37 mouse cellular contexts compared by ENCODE assay signal in the genomic region with DNA sequence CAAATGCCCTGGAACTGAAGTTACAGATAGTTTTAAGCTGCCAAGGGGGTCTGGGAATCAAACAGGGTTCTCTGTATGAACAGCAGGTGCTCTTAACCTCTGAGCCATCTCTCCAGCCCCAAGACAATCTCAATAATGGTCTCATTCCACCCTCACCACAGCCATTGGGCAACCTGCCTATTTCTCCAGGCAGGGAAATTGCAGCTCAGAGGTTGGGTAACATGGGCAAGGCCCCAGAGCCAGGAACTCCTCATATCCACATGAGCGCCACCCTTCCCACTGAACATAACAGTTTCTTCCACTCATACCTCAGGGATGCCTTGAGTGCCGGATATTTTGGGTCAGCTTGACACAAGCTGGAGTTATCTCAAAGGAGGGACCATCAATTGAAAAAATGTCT. TPM values are rescaled to one million over a fixed set of nuclear protein-coding genes. Genes with fewer than 3 reads are reported as not detected.
DNase-seq lines count a peak whose midpoint lies in the region; ATAC-seq and TF ChIP-seq lines count a peak whose summit lies in the region.
"Had no signal": no experiment of that assay in that cellular context is flagged by ENCODE, and none has a peak within 500 bp of the region (broad histone marks: within the 10 kb centered on the region; RNA-seq: fewer than 3 reads in every experiment).

No protein-coding gene starts in this region.

- H3K9me3 ChIP-seq in liver, embryonic 15.5 days (replicated peaks), result no peaks in the 10 kb centered on the region
- H3K9me3 ChIP-seq in liver, embryonic 11.5 days (ENCODE audit: control insufficient read depth, low read length), result no peaks in the 10 kb centered on the region
- H3K9me3 ChIP-seq: embryonic facial prominence, embryonic 13.5 days; forebrain, embryonic 13.5 days; hindbrain, embryonic 13.5 days; limb, embryonic 10.5 days; midbrain, embryonic 10.5 days had no signal

- WGBS in liver, embryonic 15.5 days (ENCODE audit: insufficient replicate concordance), result 71% methylated on average over 2 of the region's 2 CpGs
- WGBS in liver, embryonic 11.5 days, result 79% methylated on average over 2 of the region's 2 CpGs

- DNase-seq in liver, embryonic 11.5 days (ENCODE audit: low spot score), result no peak
- DNase-seq in 416B (ENCODE audit: low read depth), result peak; percentile 54
- peak; percentile 50 for DNase-seq in Patski (ENCODE audit: low read depth, low spot score)
- no peak for DNase-seq in urinary bladder, postnatal 10 days (ENCODE audit: low spot score)
- no peak for DNase-seq in layer of hippocampus, adult 9-10 months (ENCODE audit: low spot score)
- DNase-seq in ovary, postnatal 36 days (ENCODE audit: low spot score), result no peak
- DNase-seq: cerebellum, adult 8-10 months; cerebellum, postnatal 36 days; embryo, embryonic 11 days; heart, adult 2 months; kidney, adult 18-20 months; kidney, postnatal 10 days; liver; lung, embryonic 14.5 days had no signal

- no peak overlapping the region for H3K27ac ChIP-seq in liver, embryonic 15.5 days (replicated peaks)
- no peak overlapping the region for H3K27ac ChIP-seq in liver, embryonic 11.5 days (ENCODE audit: low read depth, low read length)
- H3K27ac ChIP-seq: embryonic facial prominence, embryonic 13.5 days; forebrain, embryonic 13.5 days; heart, adult 2 months; hindbrain, embryonic 13.5 days; midbrain, embryonic 10.5 days had no signal

- 0 out of 2 replicates have a peak overlapping the region, but pooled peaks have one; percentile 18 for H3K4me2 ChIP-seq in liver, embryonic 15.5 days
- H3K4me2 ChIP-seq in liver, embryonic 11.5 days, result no peak overlapping the region
- H3K4me2 ChIP-seq: embryonic facial prominence, embryonic 13.5 days; forebrain, embryonic 13.5 days; hindbrain, embryonic 13.5 days; lung, embryonic 14.5 days had no signal

- H3K4me3 ChIP-seq in liver, embryonic 15.5 days (replicated peaks), result no peak overlapping the region
- no peak overlapping the region for H3K4me3 ChIP-seq in liver, embryonic 11.5 days (ENCODE audit: low read depth, low read length)
- H3K4me3 ChIP-seq: embryonic facial prominence, embryonic 13.5 days; erythroblast, embryonic 14.5 days; forebrain, embryonic 13.5 days; heart, adult 2 months; hindbrain, embryonic 13.5 days; limb, embryonic 10.5 days; midbrain, embryonic 10.5 days had no signal

- H3K4me1 ChIP-seq in liver, embryonic 15.5 days (replicated peaks), result peaks cover 40% of the 10 kb centered on the region
- H3K4me1 ChIP-seq in liver, embryonic 11.5 days (replicated peaks; ENCODE audit: control insufficient read depth, insufficient read depth, low read length), result peaks cover 10% of the 10 kb centered on the region
- H3K4me1 ChIP-seq: forebrain, embryonic 13.5 days had no signal

- H3K27me3 ChIP-seq in liver, embryonic 15.5 days, result no peaks in the 10 kb centered on the region
- no peaks in the 10 kb centered on the region for H3K27me3 ChIP-seq in liver, embryonic 11.5 days (replicated peaks; ENCODE audit: control insufficient read depth, insufficient read depth, low read length)
- H3K27me3 ChIP-seq in Patski, result no peaks in the 10 kb centered on the region
- H3K27me3 ChIP-seq: embryonic facial prominence, embryonic 13.5 days; forebrain, embryonic 13.5 days; hindbrain, embryonic 13.5 days had no signal

- POLR2A ChIA-PET in Patski (lab: Charles Lee), result interaction anchor here (0.7 kb wide), 1 partner anchor 56 kb away, joined by 3 read pairs; no protein-coding TSS in a partner anchor

- H3K9ac ChIP-seq in liver, embryonic 15.5 days, result no peak overlapping the region
- H3K9ac ChIP-seq in liver, embryonic 11.5 days (ENCODE audit: low read depth, low read length), result no peak overlapping the region
- H3K9ac ChIP-seq: embryonic facial prominence, embryonic 13.5 days; forebrain, embryonic 13.5 days; hindbrain, embryonic 13.5 days; lung, embryonic 14.5 days had no signal

- no peak for ATAC-seq in liver, embryonic 15.5 days (ENCODE audit: insufficient read depth)
- ATAC-seq in liver, embryonic 11.5 days (replicated peaks; ENCODE audit: low FRiP score), result no peak
- peak; percentile 39 for ATAC-seq in Patski
- ATAC-seq in granulocyte monocyte progenitor cell, adult 5-6 weeks (replicated peaks; ENCODE audit: poor library complexity, severe bottlenecking), result peak; percentile 81
- ATAC-seq: activated CD4-positive, CD25-positive, alpha-beta regulatory T cell, adult 4 months; CD4-positive, CD25-positive, alpha-beta regulatory T cell, adult 4 months; forebrain, embryonic 13.5 days; inflammation-experienced regulatory T-cells, adult 6 months; midbrain, embryonic 16.5 days had no signal

- TF ChIP-seq CTCF in Patski (IDR thresholded peaks at IDR 0.05), result no peak

- CTCF ChIA-PET in Patski (lab: Charles Lee), result no interaction called here

- 0 out of 2 replicates have a peak, but pooled peaks cover 10% of the 10 kb centered on the region for H3K36me3 ChIP-seq in liver, embryonic 15.5 days (replicated peaks)
- peaks cover 2% of the 10 kb centered on the region; the same call in 1 of the 2 replicates for H3K36me3 ChIP-seq in liver, embryonic 11.5 days (ENCODE audit: control insufficient read depth, insufficient read depth, low read length)
- H3K36me3 ChIP-seq: embryonic facial prominence, embryonic 13.5 days; hindbrain, embryonic 13.5 days; limb, embryonic 10.5 days; midbrain, embryonic 10.5 days had no signal

- in situ Hi-C loops in Patski (cut with MboI; ENCODE audit: low pct_unique_long_range_greater_than_20kb), result no loop called here

RNA-seq across cellular contexts. Expression of a gene that starts 25.2 kb away (rescaled TPM):
- 9.0 and 9.1 TPM in 2 replicates for polyA plus RNA-seq in liver, embryonic 15.5 days (2015; fragmentation: Nextera tagmentation; extraction: Ambion mirVana)
- 18.6 and 19.5 TPM in 2 replicates for polyA plus RNA-seq in liver, embryonic 11.5 days (2014; fragmentation: Nextera tagmentation; extraction: Ambion mirVana)
- polyA plus RNA-seq in Patski (2021), result 25.5 TPM
- total RNA-seq in granulocyte monocyte progenitor cell, adult 5-6 weeks (2014; fragmentation: Nextera tagmentation), result 37.2 and 49.6 TPM in 2 replicates
- 72.8 and 82.4 TPM in 2 replicates for total RNA-seq in granulocyte monocyte progenitor cell, adult 5-6 weeks (2017)

RNA-seq across cellular contexts. Expression of a gene that starts 40.8 kb away (rescaled TPM):
- polyA plus RNA-seq in liver, embryonic 15.5 days (2015; fragmentation: Nextera tagmentation; extraction: Ambion mirVana), result not detected in 2 replicates
- polyA plus RNA-seq in liver, embryonic 11.5 days (2014; fragmentation: Nextera tagmentation; extraction: Ambion mirVana), result not detected in 2 replicates
- not detected for polyA plus RNA-seq in Patski (2021)
- not detected in 2 replicates for total RNA-seq in granulocyte monocyte progenitor cell, adult 5-6 weeks (2014; fragmentation: Nextera tagmentation)
- total RNA-seq in granulocyte monocyte progenitor cell, adult 5-6 weeks (2017), result not detected in 2 replicates
- total RNA-seq: gastrocnemius, adult 8-10 months; heart, adult 2 months; heart, postnatal 25 days; layer of hippocampus, postnatal 14 days had no signal
- polyA plus RNA-seq: activated CD4-positive, CD25-positive, alpha-beta regulatory T cell, adult 4 months; brain, embryonic 14.5 days; CD4-positive, CD25-positive, alpha-beta regulatory T cell, adult 4 months; embryonic facial prominence, embryonic 13.5 days; erythroblast, embryonic 14.5 days; forebrain, embryonic 13.5 days; frontal cortex, adult 2 months; heart, adult 2 months; heart, embryonic 14.5 days; hindbrain, embryonic 13.5 days; inflammation-experienced regulatory T-cells, adult 6 months; limb, embryonic 10.5 days; lung, embryonic 14.5 days; midbrain, embryonic 10.5 days; midbrain, embryonic 16.5 days; neural tube, embryonic 14.5 days; small intestine, adult 2 months; stomach, embryonic 16.5 days; thymus, postnatal 0 days; urinary bladder, adult 2 months had no signal

Comparison
In these comparisons a context has a peak if more than half of its experiments do, and no peak if none do; other contexts are left out.
1. ATAC-seq: peak in Patski (single experiment) and granulocyte monocyte progenitor cell, adult 5-6 weeks (single experiment); none in liver, embryonic 15.5 days (single experiment) and liver, embryonic 11.5 days (single experiment).
2. DNase-seq: peak in 416B (single experiment) and Patski (single experiment); none in liver, embryonic 11.5 days (single experiment), urinary bladder, postnatal 10 days (single experiment), layer of hippocampus, adult 9-10 months (single experiment) and ovary, postnatal 36 days (single experiment).